Mouse (Mus musculus): ENCODE data around the gene Adamts14.

Adamts14 gene

DNA sequence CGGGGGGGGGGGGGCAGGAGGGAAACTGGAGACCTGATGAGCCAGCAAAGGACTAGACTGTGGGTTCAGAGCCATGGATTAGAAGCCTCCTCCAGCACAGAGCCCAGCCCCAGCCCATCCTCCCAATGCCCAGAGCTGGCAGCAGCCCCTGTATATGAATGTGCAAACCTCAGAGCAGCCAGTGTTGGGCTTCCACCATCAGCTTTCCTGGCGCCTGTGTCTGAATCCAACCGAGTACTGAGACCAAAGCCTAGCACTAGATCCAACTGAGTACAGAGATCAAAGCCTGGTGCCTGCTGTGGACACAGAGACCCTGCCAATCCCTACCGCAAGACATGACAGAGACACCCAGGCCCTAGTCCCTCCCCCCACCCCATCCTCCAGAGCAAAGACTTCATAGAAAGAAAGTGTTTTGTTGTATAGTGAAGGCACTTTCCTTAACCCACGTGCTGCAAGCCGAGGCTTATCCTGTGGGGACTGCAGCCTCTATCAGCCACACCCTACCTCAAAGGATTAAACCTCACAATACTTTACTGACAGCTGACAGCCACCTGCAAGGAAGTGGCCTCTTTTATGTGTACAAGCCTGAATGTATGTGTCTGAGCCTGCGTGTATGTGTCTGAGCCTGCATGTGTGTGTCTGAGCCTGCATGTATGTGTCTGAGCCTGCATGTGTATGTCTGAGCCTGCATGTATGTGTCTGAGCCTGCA, 40.2 kb downstream of the Adamts14 start:
- DNase-seq (ENCODE audit: low spot score), result no peak

DNA sequence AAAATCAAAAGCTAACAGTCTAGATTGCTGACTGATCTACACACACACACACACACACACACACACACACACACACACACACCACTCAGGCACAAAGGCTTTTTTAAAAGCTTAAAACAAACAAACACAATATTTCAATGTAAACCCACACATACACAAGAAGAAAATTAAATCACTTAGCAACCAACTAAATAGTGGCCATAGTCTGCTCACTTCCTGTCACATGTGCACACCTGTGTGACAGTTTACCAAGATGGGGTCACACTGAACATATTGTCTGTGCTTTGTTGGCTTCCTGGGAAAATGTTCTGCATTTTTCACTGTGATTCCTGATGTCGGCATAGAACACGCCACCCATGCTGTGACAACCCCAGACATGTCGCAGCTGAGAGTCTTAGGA, 41.5 kb downstream of the Adamts14 start:
- DNase-seq (ENCODE audit: low spot score), result no peak

DNA sequence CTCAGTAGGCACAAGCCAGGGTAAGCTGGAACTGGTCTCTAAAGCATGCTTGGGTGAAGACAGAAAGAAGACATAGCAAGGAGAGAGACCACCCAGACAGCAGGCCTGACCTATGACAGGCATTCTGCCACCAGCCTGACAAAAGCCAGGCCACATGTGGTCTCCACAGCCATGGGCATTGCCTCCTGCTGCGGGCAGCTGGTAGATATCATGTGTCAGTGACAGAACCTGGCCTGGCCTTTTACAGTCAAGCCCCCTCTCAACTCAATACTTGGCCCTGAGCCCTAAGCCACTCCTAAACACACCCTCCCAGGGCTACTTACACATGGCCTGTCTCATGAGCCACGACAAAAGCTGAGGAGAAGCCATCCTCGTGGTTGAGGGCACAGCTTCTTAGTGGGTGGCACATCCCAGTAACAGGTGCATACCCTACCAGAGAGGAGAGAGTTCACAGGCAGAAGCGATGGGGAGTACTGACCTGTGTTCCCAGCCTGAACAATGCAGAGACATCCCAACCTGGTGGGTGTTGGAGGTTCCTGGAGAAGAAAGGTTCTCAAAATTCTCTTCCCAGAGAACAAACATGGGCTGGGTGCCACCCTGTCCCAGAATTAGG, 46.3 kb downstream of the Adamts14 start:
- no peak for DNase-seq (ENCODE audit: low spot score)

DNA sequence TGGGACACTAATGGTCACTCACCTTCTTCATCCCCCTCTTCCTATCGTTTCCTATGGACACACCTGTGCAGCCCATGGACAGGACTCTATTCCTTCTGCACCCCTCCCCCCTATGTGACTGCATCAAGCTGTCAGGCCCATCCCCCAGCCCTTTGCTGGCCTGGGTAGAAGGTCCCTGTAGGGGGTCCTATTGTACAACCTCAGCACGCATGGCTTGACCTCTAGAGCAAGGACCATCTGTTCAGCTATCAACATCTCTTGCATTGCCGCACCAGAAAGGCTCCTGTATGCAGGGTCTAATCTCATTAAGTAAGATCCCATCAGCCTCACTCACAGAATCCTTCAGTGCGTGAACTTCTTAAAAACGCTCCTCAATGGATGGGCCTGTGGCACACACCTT, 47.5 kb downstream of the Adamts14 start:
- no peak for DNase-seq (ENCODE audit: low spot score)

DNA sequence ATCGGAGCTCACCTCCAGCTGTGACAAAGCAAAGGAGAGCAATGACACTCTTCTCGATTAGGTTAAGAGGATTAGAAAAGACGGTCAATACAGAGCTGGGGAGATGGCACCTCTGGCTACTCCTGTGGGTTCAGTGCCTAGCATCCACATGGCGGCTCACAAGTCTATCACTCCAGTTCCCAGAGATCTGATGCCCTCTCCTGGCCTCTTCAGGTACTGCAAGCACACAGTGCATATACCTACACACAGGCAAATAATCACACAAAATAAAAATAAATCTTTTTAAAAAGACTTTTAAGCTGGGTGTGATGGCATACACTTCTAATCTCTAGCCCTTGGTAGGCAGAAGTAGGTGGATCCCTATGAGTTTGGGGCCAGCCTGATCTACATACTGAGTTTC, 53.9 kb downstream of the Adamts14 start:
- no peak for DNase-seq (ENCODE audit: low spot score)

DNA sequence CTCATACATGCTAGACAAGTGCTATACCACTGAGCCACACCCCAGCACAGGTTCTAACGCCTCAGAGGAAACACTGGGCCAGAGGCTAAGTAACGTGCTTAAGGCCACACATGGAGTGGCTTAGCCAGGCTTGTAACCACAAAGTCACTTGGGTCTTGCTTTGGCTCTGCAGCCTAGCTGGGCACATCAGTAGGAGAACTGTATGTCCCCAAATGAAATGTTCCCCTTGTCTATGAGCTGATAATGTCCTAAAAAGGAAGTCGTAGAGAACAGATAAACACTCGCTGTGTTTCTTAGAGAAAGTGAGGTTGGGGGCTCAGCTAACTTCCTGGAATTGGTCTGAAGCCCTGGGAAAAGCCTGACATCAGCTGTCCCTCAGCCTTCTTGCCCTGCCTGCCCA, 57.1 kb downstream of the Adamts14 start:
- DNase-seq (ENCODE audit: low spot score), result no peak

DNA sequence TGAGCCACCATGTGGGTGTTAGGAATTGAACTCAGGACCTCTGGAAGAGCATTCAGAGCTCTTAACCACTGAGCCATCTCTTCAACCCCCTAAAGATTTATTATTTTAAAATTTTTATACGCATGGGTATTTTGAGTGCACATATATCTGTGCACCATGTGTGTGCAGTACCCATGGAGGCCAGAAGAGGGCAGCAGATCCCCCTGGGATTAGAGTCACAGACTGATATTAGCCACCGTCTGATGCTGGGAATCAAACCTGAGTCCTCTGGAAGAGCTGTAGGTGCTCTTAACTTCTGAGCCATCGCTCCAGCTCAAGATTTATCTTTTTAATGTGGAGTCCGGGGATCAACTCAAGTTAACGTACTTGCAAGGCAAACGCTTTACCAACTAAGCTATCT, 57.6 kb downstream of the Adamts14 start:
- no peak for DNase-seq (ENCODE audit: low spot score)

DNA sequence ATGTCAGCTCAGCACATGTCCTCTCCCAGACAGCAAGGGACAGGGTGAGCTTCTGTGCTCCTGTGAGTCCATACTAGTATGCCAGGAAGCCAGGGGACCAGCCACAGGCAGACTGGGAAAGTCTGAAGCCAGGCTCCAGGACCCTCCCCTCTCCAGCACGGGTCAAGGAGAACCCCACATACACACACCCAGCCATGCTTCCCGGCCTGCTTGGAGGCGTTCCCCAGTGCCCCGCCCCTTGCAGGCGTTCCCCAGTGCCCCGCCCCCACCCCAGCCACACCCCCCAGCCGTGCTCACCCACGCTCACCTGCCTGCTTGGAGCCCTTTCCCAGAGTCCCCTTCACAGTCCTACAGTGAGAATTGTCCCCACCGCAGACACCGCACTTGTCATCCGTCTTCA, 60.4 kb downstream of the Adamts14 start:
- no peak for DNase-seq (ENCODE audit: low spot score)

DNA sequence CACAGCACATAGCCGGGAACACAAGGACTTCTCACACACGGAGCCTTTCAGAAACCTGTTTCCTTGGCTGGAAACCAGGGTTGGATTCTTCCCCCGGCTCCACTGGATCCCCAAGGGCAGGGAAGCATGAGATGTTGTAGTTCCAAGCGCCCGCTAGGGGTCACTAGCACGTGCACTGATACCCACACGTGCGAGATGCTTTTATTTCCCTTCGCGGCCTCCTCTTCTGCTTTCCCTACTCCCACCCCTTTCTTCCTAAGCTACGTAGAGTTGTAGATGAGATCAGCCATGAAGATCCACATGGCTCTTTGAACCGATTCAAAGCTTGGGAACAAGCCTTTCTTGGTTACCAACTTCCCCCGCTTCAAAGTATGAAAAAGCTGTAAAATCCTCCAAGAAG, 61.5 kb downstream of the Adamts14 start:
- DNase-seq (ENCODE audit: low spot score), result no peak

DNA sequence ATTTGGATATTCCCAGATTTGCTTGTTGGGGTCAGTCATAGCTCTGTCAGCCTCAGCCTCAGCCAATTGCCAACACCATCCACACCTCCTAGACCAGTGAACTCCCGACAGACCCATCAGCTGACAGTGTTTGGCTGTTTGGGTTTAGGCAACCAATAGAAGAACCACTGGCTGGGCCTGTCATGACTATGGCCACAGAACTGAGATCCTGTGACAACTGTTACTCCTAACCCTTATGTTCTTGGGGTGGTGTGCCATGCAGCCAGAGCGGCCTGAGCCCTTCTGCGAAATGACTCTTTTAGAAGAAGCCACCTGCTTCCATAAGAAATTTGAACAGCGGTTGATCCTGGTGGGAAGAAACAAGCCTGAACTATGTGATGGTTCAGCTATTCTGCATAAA, 62.1 kb downstream of the Adamts14 start:
- DNase-seq (ENCODE audit: low spot score), result no peak

DNA sequence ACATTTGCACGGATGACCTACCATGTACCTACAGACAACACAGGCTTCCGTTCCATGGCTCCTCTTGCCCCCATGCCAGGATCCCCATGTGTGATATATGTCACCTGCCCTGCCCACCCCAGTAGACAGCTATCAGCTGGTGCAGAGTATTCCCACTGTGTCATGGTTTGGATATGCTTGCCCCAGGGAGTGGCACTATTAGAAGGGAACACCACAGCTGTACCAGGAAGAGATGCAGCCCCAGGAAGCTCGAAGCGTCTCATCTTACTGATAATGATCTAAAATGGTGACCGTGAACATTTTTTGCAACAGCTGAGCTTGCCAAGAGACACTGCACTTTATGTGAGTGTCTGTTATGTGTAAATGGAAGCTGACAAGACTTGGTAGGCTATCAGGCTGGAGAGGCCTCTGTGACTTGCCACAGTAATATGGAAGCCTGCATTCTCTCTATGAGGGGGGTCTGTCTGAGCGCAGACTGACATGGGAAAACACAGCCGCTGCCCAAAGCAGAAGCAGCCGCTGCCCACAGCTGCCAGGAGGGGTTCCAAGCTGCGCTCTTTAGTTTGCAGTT, 65.0 kb downstream of the Adamts14 start:
- DNase-seq (ENCODE audit: low spot score), result no peak

DNA sequence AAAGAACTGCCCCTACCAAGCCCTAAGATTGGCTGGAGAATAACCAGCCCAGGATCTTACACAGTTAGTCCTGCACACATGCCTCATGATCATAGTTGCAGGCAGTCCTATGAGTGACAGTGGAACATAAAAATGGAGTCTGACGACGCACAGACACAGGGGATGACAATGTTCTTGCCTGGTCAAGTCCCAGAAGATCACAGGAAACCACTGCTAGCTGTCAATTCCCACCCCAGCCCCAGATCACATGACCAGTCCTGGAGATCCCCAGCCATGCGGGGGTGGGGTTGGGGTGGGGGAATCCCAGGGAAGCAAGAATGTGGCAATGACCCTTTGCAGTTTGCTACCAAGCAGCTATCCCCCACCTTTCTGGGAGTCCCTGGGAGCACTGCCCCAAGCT, 69.3 kb downstream of the Adamts14 start:
- DNase-seq (ENCODE audit: low spot score), result no peak

DNA sequence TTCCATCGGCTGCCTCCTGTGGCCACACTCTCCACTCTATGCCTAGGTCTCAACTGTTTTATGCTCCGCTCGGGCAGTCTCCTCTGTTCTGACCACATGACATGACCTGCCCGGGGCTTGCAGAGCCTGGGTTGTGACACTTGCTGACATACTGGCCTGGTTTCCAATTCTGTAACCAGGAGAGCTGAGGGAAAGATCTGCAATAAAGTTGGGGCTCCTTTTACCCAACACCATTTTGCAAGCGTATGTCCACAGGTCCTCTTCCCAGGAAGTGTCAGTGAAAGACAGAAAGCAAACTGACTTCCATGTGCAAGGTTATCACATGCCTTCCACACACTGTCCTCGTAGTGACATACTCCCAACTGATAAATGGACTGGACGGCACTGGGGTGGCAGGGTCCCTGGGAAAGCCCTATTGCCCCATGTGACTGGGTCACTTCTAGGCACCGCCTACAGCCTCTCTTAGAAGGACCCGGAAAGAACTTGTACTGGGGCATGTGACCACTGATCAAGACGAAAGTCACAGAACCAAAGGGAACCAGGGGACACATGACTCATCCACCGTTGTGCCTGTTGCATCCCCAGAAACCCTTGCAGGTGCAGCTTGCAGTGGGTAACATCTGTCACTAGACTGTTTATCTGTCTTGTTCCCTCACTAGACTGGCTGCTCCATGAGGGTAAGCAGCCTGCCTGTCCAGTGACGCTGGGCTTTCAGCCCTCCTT, 71.5 kb downstream of the Adamts14 start:
- DNase-seq (ENCODE audit: low spot score), result no peak

DNA sequence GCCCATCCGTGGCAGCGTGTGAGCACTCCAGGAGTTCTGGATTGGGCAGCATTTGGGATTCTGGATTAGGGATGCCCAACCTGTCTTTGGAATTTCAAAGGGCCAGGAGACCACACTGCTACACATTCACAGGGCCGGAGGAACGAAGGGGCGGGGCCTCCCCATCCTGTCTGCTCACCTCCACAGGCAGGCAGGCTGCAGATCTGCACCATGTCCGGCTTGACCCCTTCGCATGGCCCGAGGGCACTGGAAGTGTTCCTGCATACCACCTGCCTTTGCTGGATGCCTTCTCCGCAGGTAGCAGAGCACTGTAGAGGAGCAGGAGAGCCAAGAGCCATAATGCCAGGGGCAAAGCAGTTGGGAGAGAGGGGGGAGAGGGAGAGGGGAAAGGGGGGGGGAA, 72.2 kb downstream of the Adamts14 start:
- no peak for DNase-seq (ENCODE audit: low spot score)

DNA sequence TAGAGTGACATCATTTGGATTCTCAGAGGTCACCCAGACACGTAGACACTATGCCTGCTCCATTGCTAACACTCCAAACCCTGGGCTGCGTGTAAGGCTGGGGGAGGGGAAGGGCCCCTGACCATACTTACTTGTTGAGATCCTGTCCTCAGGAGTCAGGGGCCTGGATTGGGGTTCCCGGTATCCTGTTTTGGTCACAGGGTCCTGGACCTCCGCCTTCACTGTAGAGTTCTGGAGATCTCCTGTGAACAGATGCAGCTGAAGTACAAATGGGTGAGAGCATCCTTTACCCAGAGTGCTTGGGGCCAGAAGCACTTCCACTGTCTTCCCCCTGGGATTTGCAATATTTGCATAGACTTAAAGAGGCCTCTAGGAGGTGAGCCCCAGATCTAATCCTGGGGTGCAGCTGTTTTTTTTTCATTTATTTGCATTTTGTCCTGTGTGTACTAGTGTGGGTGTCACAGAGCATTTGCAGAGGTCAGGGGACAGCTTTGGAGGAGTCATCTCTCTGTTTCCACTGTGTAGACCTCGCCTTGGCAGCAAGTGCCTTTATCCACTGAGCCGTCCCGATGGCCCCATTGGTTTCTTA, 72.9 kb downstream of the Adamts14 start:
- no peak for DNase-seq (ENCODE audit: low spot score)

DNA sequence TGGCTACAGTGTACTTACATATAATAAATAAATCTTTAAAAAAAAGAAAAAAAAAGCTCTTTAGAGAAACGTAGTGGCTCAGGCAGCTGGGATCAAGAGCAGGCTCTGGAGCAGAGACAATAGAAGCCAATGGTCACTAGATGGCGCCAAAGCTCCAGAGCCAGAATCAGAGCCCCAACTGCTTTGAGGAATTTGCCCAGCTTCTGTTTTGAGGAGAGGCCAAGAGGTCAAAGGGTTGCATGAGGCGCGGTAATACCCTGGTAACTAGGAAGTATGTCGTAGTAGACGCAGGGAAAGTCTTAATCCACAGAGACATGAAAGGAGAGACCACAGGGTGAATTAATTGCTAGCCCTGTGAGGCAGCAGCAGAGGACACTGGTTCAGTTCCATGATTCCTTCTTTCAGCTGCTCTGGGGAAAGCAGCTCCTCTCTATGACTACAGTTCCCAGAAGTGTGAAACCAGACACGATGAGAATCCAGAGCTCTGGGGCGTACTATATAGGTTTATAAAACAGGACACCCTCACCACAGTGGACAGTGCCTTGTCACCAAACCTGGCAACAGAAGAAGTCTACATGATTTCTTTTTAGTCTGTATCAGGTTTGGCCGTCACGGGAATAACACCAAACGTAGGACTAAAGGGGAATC, 73.5 kb downstream of the Adamts14 start:
- peak; percentile 30 for DNase-seq (ENCODE audit: low spot score)

DNA sequence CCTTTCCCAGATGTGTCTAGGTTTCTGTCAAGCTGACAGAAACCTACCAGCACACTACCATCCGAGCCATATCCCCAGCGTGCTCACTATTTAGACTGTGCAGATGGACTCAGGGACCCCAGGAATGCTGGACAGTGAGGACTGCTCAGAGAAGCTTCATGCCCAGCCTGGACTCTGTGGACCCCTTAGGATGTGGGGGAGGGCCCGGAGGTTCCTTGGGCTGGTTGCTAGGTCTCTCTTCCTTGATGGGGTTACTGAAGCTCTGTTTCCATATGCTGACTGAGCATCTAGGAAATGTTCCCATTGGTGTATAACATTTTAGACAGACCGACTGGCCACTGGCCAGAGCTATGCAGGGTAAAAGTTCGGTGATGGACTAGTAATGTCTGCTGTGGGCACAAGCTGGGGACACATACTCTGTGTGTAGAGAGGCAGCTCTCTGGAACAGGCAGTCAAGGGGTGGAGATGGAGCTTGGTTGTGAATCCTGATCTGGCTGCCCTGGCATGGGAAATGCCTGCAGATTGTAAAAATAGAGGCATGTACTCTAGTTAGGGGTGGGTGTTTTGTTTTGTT, 77.4 kb downstream of the Adamts14 start:
- DNase-seq (ENCODE audit: low spot score), result no peak

DNA sequence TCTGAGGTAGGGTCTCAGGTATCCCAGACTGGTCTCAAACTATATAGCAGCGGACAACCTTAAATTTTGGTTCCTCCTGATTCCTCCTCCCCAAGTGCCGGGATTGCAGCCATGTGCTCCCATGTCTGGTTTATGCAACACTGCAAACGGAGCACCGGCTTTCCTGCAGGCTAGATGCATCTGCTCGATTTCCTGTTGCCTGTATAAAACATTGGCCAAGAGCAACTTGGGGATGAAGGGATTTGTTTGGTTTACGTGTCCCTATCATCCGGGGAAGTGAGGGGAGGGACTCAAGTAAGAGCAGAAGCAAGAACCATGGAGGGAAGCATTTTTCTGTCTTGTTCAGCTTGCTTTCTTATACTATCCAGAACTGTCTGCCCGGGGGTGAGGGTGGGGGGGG, 78.0 kb downstream of the Adamts14 start:
- no peak for DNase-seq (ENCODE audit: low spot score)

DNA sequence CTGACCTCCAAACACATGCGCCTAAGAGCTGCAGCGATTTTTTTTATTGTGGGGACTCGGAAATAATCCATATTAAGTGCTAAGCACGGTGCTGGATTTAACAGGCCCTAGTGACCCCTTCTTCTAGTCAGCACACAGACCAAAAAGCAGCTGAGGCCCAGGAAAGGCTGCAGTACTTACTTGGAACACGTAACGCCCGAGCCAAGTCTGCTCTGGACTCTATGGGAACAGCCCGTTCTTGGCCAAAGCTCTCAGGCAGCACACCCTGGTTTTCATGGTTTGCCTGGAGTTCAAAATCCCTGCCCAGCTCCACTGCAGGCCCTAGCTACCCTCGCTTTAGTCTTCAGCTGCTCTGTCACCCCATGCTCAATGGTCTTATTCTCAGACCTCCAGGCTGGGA, 78.6 kb downstream of the Adamts14 start:
- no peak for DNase-seq (ENCODE audit: low spot score)

DNA sequence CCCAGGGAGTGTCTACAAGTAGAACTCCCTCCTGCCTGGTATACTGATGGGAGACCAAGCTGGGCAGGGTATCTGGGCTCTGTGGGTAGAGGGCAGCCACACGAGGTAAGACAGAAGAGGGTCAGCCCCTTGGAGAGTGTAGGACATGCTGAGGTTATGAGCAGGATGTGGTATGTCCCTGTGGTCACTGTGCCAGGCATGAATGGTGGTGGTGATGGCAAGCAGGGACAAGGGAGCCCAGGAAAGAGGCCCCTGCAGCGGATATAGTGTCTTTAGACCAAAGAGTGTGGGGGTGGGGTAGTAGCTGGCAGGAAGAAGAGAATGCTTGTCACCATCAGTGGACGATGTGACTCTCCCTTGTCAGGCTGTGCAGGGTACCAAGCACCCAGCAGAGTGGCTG, 85.2 kb downstream of the Adamts14 start:
- no peak for DNase-seq (ENCODE audit: low spot score)

DNA sequence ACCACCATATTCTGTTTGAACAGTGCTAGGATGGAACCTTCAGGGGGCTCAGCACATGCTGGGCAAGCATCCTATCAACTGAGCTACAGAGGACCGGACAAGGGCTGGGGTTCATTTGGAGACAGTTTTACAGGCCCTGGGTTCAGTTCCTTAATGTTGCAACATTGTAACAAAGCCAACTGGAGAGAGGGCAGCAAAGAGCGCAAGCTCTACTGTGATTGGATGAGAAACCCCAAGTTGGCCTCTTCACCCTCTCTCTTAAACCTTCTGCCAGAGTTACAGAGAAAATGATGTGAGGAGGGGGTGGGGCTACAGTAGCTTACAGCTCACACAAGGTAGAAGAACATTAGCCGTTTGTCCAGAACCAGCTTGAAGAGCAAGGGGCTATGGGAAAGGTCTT, 86.2 kb downstream of the Adamts14 start:
- no peak for DNase-seq (ENCODE audit: low spot score)

DNA sequence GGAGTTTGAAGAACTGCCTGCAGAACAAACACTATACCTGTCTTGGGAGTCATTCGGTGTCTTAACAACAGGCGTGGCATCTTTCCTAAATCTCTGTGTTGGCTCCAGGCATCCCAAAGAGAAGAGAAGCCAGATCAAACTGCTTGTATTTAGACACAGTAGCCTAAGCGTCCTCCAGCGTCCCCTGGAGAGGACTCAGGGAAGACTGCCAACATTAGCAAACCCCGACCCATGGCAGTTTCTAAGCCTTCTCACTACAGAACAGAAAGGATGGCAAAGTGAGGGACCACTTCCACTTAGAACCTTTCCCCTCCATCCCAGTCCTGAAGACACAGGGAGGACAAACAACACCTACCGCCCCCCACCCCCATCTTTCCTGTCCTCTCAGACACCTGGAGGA, 93.3 kb downstream of the Adamts14 start:
- no peak for DNase-seq (ENCODE audit: low spot score)
